Mouse (Mus musculus) CH12.LX (cell line): ENCODE measurements around the gene Prr29. TPM values are rescaled to one million over a fixed set of nuclear protein-coding genes. Genes with fewer than 3 reads are reported as not detected.

Experiments used
- DNase-seq: peaks from one replicate; pipeline ENCODE4 v3.0.0-alpha.2; 2013; ENCODE audit errors: extremely low read depth
- H3K27ac ChIP-seq: 2 replicates; pipeline ENCODE4 v1.5.1; 2012; ENCODE audit warnings: low read depth, mild to moderate bottlenecking, control low read depth, moderate library complexity; ENCODE audit not compliant: insufficient read depth
- H3K27me3 ChIP-seq: replicated peaks from 2 replicates; pipeline ENCODE3; 2012; ENCODE audit warnings: inconsistent platforms
- H3K36me3 ChIP-seq, 2 experiments: replicated peaks in 1 of 2; 2 replicates each; pipeline versions ENCODE3 to v1.6.1; 2012; ENCODE audit warnings: inconsistent platforms in 1 of 2, low read length in 1 of 2, mild to moderate bottlenecking in 1 of 2, mixed read lengths in 1 of 2, moderate library complexity in 1 of 2; ENCODE audit not compliant: control insufficient read depth in 1 of 2, insufficient read depth in 1 of 2
- H3K4me1 ChIP-seq, 2 experiments: 2 replicates each; pipeline ENCODE4 v1.6.1; 2012; ENCODE audit warnings: inconsistent platforms in 1 of 2, moderate library complexity in 1 of 2; ENCODE audit not compliant: insufficient read depth in 2 of 2, control insufficient read depth in 1 of 2
- H3K4me2 ChIP-seq: 2 replicates; pipeline ENCODE4 v1.6.1; 2012; ENCODE audit warnings: low read depth, mild to moderate bottlenecking, control low read depth; ENCODE audit not compliant: poor library complexity, insufficient read depth, severe bottlenecking
- H3K4me3 ChIP-seq, 3 experiments: fragments of 150-350 bp in 1 of 3; sonication (generic) in 1 of 3; replicated peaks in 1 of 3; 2 replicates each; pipeline versions ENCODE3 to v1.5.1; 2011 to 2012; ENCODE audit warnings: low read depth in 2 of 3, low read length in 2 of 3, mild to moderate bottlenecking in 2 of 3, moderate library complexity in 2 of 3, control low read depth in 1 of 3, improper control_type of control experiment in 1 of 3, inconsistent platforms in 1 of 3, mixed read lengths in 1 of 3; ENCODE audit not compliant: poor library complexity in 1 of 3
- H3K79me2 ChIP-seq: replicated peaks from 2 replicates; pipeline ENCODE4 v1.6.1; 2012; ENCODE audit warnings: mild to moderate bottlenecking, moderate library complexity; ENCODE audit not compliant: control insufficient read depth, poor library complexity, insufficient read depth, severe bottlenecking; ENCODE audit errors: extremely low read depth
- H3K9ac ChIP-seq: 2 replicates; pipeline ENCODE4 v1.6.1; 2012; ENCODE audit warnings: low read depth, mild to moderate bottlenecking, control low read depth, moderate library complexity; ENCODE audit not compliant: insufficient read depth
- H3K9me3 ChIP-seq: replicated peaks from 2 replicates; pipeline ENCODE3; 2012; ENCODE audit warnings: low read length, inconsistent platforms, mixed read lengths
- CHD1 ChIP-seq: IDR thresholded peaks from 2 replicates; pipeline ENCODE4 v1.6.1; 2012; ENCODE audit warnings: low read depth, low read length, improper control_type of control experiment, inconsistent platforms
- CHD2 ChIP-seq: IDR thresholded peaks from 2 replicates; pipeline ENCODE4 v1.6.1; 2011; ENCODE audit warnings: low read length, improper control_type of control experiment
- CTCF ChIP-seq, 2 experiments: IDR thresholded peaks in 1 of 2; conservative IDR thresholded peaks in 1 of 2; 2 replicates each; pipeline ENCODE4 v1.5.1; 2011 to 2012; ENCODE audit warnings: low read depth in 2 of 2, low read length in 2 of 2, improper control_type of control experiment in 1 of 2, inconsistent platforms in 1 of 2, mild to moderate bottlenecking in 1 of 2, moderate library complexity in 1 of 2
- E2F4 ChIP-seq: IDR thresholded peaks from 2 replicates; pipeline ENCODE4 v1.6.1; 2011; ENCODE audit warnings: low read depth, low read length, improper control_type of control experiment; ENCODE audit not compliant: insufficient replicate concordance
- ELF1 ChIP-seq: IDR thresholded peaks from 2 replicates; pipeline ENCODE4 v1.6.1; 2014; ENCODE audit warnings: low read depth, mild to moderate bottlenecking, inconsistent platforms, low read length, improper control_type of control experiment
- EP300 ChIP-seq: IDR thresholded peaks from 2 replicates; pipeline ENCODE4 v1.6.1; 2011; ENCODE audit warnings: low read length, improper control_type of control experiment
- ETS1 ChIP-seq: conservative IDR thresholded peaks from 2 replicates; pipeline ENCODE4 v1.6.1; 2012; ENCODE audit warnings: low read depth, mild to moderate bottlenecking, inconsistent platforms, low read length, improper control_type of control experiment, moderate library complexity
- GABPA ChIP-seq: IDR thresholded peaks from 2 replicates; pipeline ENCODE4 v1.6.1; 2012; ENCODE audit warnings: low read depth, low read length, improper control_type of control experiment, inconsistent platforms; ENCODE audit not compliant: insufficient replicate concordance
- HCFC1 ChIP-seq: IDR thresholded peaks from 2 replicates; pipeline ENCODE4 v1.6.1; 2012; ENCODE audit warnings: low read depth, mild to moderate bottlenecking, inconsistent platforms, low read length, improper control_type of control experiment
- IRF4 ChIP-seq: IDR thresholded peaks from 2 replicates; pipeline ENCODE4 v1.6.1; 2014; ENCODE audit warnings: low read depth, mild to moderate bottlenecking, inconsistent platforms, low read length, improper control_type of control experiment
- JUN ChIP-seq: IDR thresholded peaks from 2 replicates; pipeline ENCODE4 v1.6.1; 2011; ENCODE audit warnings: low read depth, mild to moderate bottlenecking, low read length, improper control_type of control experiment, moderate library complexity; ENCODE audit not compliant: insufficient read depth
- JUND ChIP-seq: conservative IDR thresholded peaks from 2 replicates; pipeline ENCODE4 v1.6.1; 2011; ENCODE audit warnings: low read depth, low read length, improper control_type of control experiment
- KAT2A ChIP-seq: IDR thresholded peaks from 2 replicates; pipeline ENCODE4 v1.6.1; 2012; ENCODE audit warnings: low read length, improper control_type of control experiment, inconsistent platforms; ENCODE audit not compliant: insufficient replicate concordance
- MAFK ChIP-seq: IDR thresholded peaks from 2 replicates; pipeline ENCODE4 v1.6.1; 2011; ENCODE audit warnings: low read length, improper control_type of control experiment; ENCODE audit not compliant: insufficient replicate concordance
- MAX ChIP-seq: IDR thresholded peaks from 2 replicates; pipeline ENCODE4 v1.6.1; 2011; ENCODE audit warnings: low read length, improper control_type of control experiment
- MXI1 ChIP-seq: IDR thresholded peaks from 2 replicates; pipeline ENCODE4 v1.6.1; 2011; ENCODE audit warnings: mild to moderate bottlenecking, low read depth, low read length, improper control_type of control experiment
- MYC ChIP-seq: IDR thresholded peaks from 2 replicates; pipeline ENCODE4 v1.6.1; 2011; ENCODE audit warnings: low read depth, mild to moderate bottlenecking, improper control_type of control experiment, low read length
- NELFE ChIP-seq: IDR thresholded peaks from 2 replicates; pipeline ENCODE4 v1.6.1; 2011; ENCODE audit warnings: low read depth, low read length, improper control_type of control experiment
- NRF1 ChIP-seq: IDR thresholded peaks from 2 replicates; pipeline ENCODE4 v1.6.1; 2014; ENCODE audit warnings: low read depth, mild to moderate bottlenecking, inconsistent platforms, low read length, improper control_type of control experiment, moderate library complexity
- POLR2A ChIP-seq: IDR thresholded peaks from 2 replicates; pipeline ENCODE4 v1.6.1; 2011; ENCODE audit warnings: low read depth, mild to moderate bottlenecking, improper control_type of control experiment, low read length
- POLR2AphosphoS2 ChIP-seq: IDR thresholded peaks from 2 replicates; pipeline ENCODE4 v1.6.1; 2011; ENCODE audit warnings: low read depth, low read length, improper control_type of control experiment
- RCOR1 ChIP-seq: conservative IDR thresholded peaks from 2 replicates; pipeline ENCODE4 v1.6.1; 2012; ENCODE audit warnings: low read depth, mild to moderate bottlenecking, inconsistent platforms, low read length, improper control_type of control experiment
- SIN3A ChIP-seq: IDR thresholded peaks from 2 replicates; pipeline ENCODE4 v1.6.1; 2012; ENCODE audit warnings: low read length, improper control_type of control experiment, inconsistent platforms
- SMC3 ChIP-seq: IDR thresholded peaks from 2 replicates; pipeline ENCODE4 v1.6.1; 2011; ENCODE audit warnings: low read depth, low read length, improper control_type of control experiment
- TCF12 ChIP-seq: IDR thresholded peaks from 2 replicates; pipeline ENCODE4 v1.6.1; 2014; ENCODE audit warnings: low read depth, mild to moderate bottlenecking, inconsistent platforms, low read length, improper control_type of control experiment
- UBTF ChIP-seq: IDR thresholded peaks from 2 replicates; pipeline ENCODE4 v1.6.1; 2012; ENCODE audit warnings: low read depth, mild to moderate bottlenecking, inconsistent platforms, low read length, improper control_type of control experiment, moderate library complexity
- USF1 ChIP-seq: IDR thresholded peaks from 2 replicates; pipeline ENCODE4 v1.6.1; 2014; ENCODE audit warnings: low read depth, mild to moderate bottlenecking, inconsistent platforms, low read length, improper control_type of control experiment
- ZC3H11A ChIP-seq: IDR thresholded peaks from 2 replicates; pipeline ENCODE4 v1.6.1; 2012; ENCODE audit warnings: low read depth, mild to moderate bottlenecking, inconsistent platforms, low read length, improper control_type of control experiment
- ZKSCAN1 ChIP-seq: IDR thresholded peaks from 2 replicates; pipeline ENCODE4 v1.6.1; 2012; ENCODE audit warnings: low read depth, inconsistent platforms, low read length, improper control_type of control experiment, borderline replicate concordance
- ZNF384 ChIP-seq: IDR thresholded peaks from 2 replicates; pipeline ENCODE4 v1.6.1; 2012; ENCODE audit warnings: low read depth, low read length, improper control_type of control experiment, inconsistent platforms
- dilution Hi-C: fragments of 300-500 bp; cut with MboI; formaldehyde crosslinking; loops from 2 replicates; pipeline ENCODE4 v1.14.3; 2020; ENCODE audit warnings: low sequenced_read_pairs; ENCODE audit not compliant: extremely low pct_unique_long_range_greater_than_20kb, extremely low pct_ligation_motif_present
- in situ Hi-C: fragments of 300-500 bp; cut with MboI; formaldehyde crosslinking; loops from 3 replicates; pipeline ENCODE4 v1.14.3; 2019; ENCODE audit warnings: low sequenced_read_pairs, low pct_ligation_motif_present, low pct_unique_long_range_greater_than_20kb, mixed read lengths
- polyA plus RNA-seq: library from polyadenylated mRNA; unstranded; fragments of >175 nt; gene quantifications from 2 replicates; pipeline ENCODE4 v1.2.1, GENCODE M21; 2012; ENCODE audit warnings: low read depth; ENCODE audit not compliant: insufficient read length
- total RNA-seq, 2 experiments: library from RNA; depleted of rRNA; stranded (reverse); fragments of 300-350 nt in 1 of 2; fragments of >200 nt in 1 of 2; gene quantifications; 2 replicates each; pipeline ENCODE4 v1.2.3; 2012 to 2014

The Prr29 gene
- total and polyA plus RNA-seq, 3 experiments: 0.17 to 0.21 TPM; not detected in 1

- Histone ChIP-seq H3K4me2 (no peak overlapping the region), H3K79me2 (peaks cover 3% of the 10 kb centered on the region; the same call in 1 of the 2 replicates), H3K36me3 (peaks cover 72 to 82% of the 10 kb centered on the region in 2 experiments), H3K27me3 (no peaks in the 10 kb centered on the region), H3K4me3 (no peak overlapping the region), H3K9me3 (no peaks in the 10 kb centered on the region), H3K27ac (no peak overlapping the region), H3K4me1 (peaks cover 12 to 28% of the 10 kb centered on the region in 2 experiments), H3K9ac (no peak overlapping the region)
- no peak for DNase-seq
- dilution Hi-C loops (no loop called here), in situ Hi-C loops (no loop called here)
- no peak for TF ChIP-seq CHD2
- TF ChIP-seq KAT2A: no peak
- TF ChIP-seq TCF12: no peak
- no peak for TF ChIP-seq MAFK
- no peak for TF ChIP-seq SMC3
- no peak for TF ChIP-seq MYC
- no peak for TF ChIP-seq IRF4
- no peak for TF ChIP-seq ZNF384
Measured at GRCm38 (mm10) chr11:106412641-106413360, 47.5 kb downstream of the Prr29 start.

GRCm38 (mm10) chr11:106416331-106416730, 51.1 kb downstream of the Prr29 start:
- Histone ChIP-seq H3K4me2 (no peak overlapping the region; the same call in 1 of the 2 replicates), H3K27ac (peak overlapping the region; percentile 92), H3K27me3 (no peaks in the 10 kb centered on the region), H3K9me3 (no peaks in the 10 kb centered on the region), H3K4me3 (peak overlapping the region in 1 of 3 experiments; percentile 7), H3K36me3 (peaks cover 70 to 81% of the 10 kb centered on the region in 2 experiments), H3K4me1 (peaks cover 15 to 46% of the 10 kb centered on the region in 2 experiments), H3K9ac (0 out of 2 replicates have a peak overlapping the region, but pooled peaks have one; percentile 15), H3K79me2 (peaks cover 9% of the 10 kb centered on the region)
- DNase-seq: peak; percentile 40
- dilution Hi-C loops (no loop called here), in situ Hi-C loops (loop anchor here (5.0 kb wide), 1 partner anchor 66 kb away; no protein-coding TSS in a partner anchor)
- TF ChIP-seq CTCF (conservative IDR thresholded peaks at IDR 0.05 in 1 of 2, IDR thresholded peaks at IDR 0.05 in 1 of 2; ENCODE audit: low read depth in 2 of 2, low read length in 2 of 2): no peak
- no peak for TF ChIP-seq POLR2A
- TF ChIP-seq POLR2AphosphoS2: peak; percentile 43; the same call in 1 of the 2 replicates
- peak; percentile 81 for TF ChIP-seq EP300
- TF ChIP-seq ZKSCAN1: no peak
- no peak; the same call in 1 of the 2 replicates for TF ChIP-seq NELFE
- TF ChIP-seq UBTF: no peak
- no peak for TF ChIP-seq SMC3
- peak; percentile 31; the same call in 1 of the 2 replicates for TF ChIP-seq JUN
- peak; percentile 76; the same call in 1 of the 2 replicates for TF ChIP-seq TCF12
- no peak for TF ChIP-seq USF1
- no peak for TF ChIP-seq ZC3H11A
- peak; percentile 84; the same call in 1 of the 2 replicates for TF ChIP-seq SIN3A
- TF ChIP-seq IRF4: peak; percentile 93
- no peak for TF ChIP-seq NRF1
- TF ChIP-seq GABPA: no peak
- TF ChIP-seq MXI1: peak; percentile 95
- peak; percentile 99 for TF ChIP-seq CHD1
- peak; percentile 81; the same call in 1 of the 2 replicates for TF ChIP-seq MYC
- peak; percentile 80 for TF ChIP-seq MAX
- peak; percentile 23; the same call in 1 of the 2 replicates for TF ChIP-seq JUND
- TF ChIP-seq RCOR1: peak; percentile 81; the same call in 1 of the 2 replicates
- TF ChIP-seq HCFC1: no peak
- TF ChIP-seq ETS1: peak; percentile 90
- peak; percentile 62 for TF ChIP-seq ELF1
- TF ChIP-seq KAT2A: no peak
- TF ChIP-seq MAFK: peak; percentile 30; the same call in 1 of the 2 replicates
- TF ChIP-seq E2F4: no peak
